Mouse (Mus musculus) liver, embryonic 13.5 days (tissue): ENCODE results near the gene Tgif1. TPM values are rescaled to one million over a fixed set of nuclear protein-coding genes. Genes with fewer than 3 reads are reported as not detected.

ENCODE experiments used
- ATAC-seq: fragments of 200-750 bp; cut with Nextera tagmentation; 2 replicates; pipeline ENCODE4 v1.8.0; 2017; ENCODE audit warnings: low read depth, mild to moderate bottlenecking, moderate number of reproducible peaks, moderate library complexity
- DNase-seq: peaks from one replicate; pipeline ENCODE4 v3.0.0; 2022
- H3K27ac ChIP-seq: fragments of 300-500 bp; sonication (generic); 2 replicates; pipeline ENCODE4 v1.5.1; 2015; ENCODE audit warnings: moderate library complexity, mild to moderate bottlenecking, inconsistent platforms
- H3K27me3 ChIP-seq: fragments of 300-500 bp; sonication (generic); 2 replicates; pipeline ENCODE4 v1.6.1; 2015; ENCODE audit warnings: mild to moderate bottlenecking, inconsistent platforms
- H3K36me3 ChIP-seq: fragments of 300-500 bp; sonication (generic); 2 replicates; pipeline ENCODE4 v1.6.1; 2015; ENCODE audit warnings: mild to moderate bottlenecking, inconsistent platforms
- H3K4me1 ChIP-seq: fragments of 300-500 bp; sonication (generic); replicated peaks from 2 replicates; pipeline ENCODE4 v1.6.1; 2015; ENCODE audit warnings: inconsistent platforms
- H3K4me2 ChIP-seq: fragments of 300-500 bp; sonication (generic); 2 replicates; pipeline ENCODE4 v1.6.1; 2015; ENCODE audit warnings: inconsistent platforms, mild to moderate bottlenecking, moderate library complexity
- H3K4me3 ChIP-seq: fragments of 300-500 bp; sonication (generic); replicated peaks from 2 replicates; pipeline ENCODE4 v1.5.1; 2015; ENCODE audit warnings: mild to moderate bottlenecking, inconsistent platforms
- H3K9ac ChIP-seq: fragments of 300-500 bp; sonication (generic); 2 replicates; pipeline ENCODE4 v1.6.1; 2015; ENCODE audit warnings: mild to moderate bottlenecking, inconsistent platforms
- H3K9me3 ChIP-seq: fragments of 300-500 bp; sonication (generic); replicated peaks from 2 replicates; pipeline ENCODE4 v1.6.1; 2016; ENCODE audit warnings: inconsistent platforms
- WGBS: fragments of 180-500 bp; shearing (Covaris S2); methylation state at CpG from one replicate; pipeline ENCODE4 v1.1.7; 2015; ENCODE audit not compliant: insufficient replicate concordance; 5-methylcytosine and 5-hydroxymethylcytosine counted together
- polyA plus RNA-seq: library from polyadenylated mRNA; unstranded; fragments of >200 nt; fragmentation: Nextera tagmentation; extraction: Ambion mirVana; gene quantifications from 2 replicates; pipeline ENCODE4 v1.2.1, GENCODE M21; 2015

The Tgif1 gene
- 8.9 and 10.1 TPM in 2 replicates for polyA plus RNA-seq

GRCm38 (mm10) chr17:70853436-70853905, at the start of gene Tgif1:
Tgif1 (minus strand) TSS chr17:70853546.
- WGBS = under 1% methylated on average over 29 of the region's 29 CpGs
- H3K4me2 ChIP-seq = peak within 1 kb of the TSS; percentile 83
- H3K36me3 ChIP-seq = no peaks in the 10 kb centered on the region
- peaks cover 20% of the 10 kb centered on the region for H3K4me1 ChIP-seq
- DNase-seq (no peak), ATAC-seq (no peak)
- H3K9ac ChIP-seq = peak within 1 kb of the TSS; percentile 74
- no peaks in the 10 kb centered on the region for H3K9me3 ChIP-seq
- peak within 1 kb of the TSS; percentile 82 for H3K27ac ChIP-seq
- peak within 1 kb of the TSS; percentile 67 for H3K4me3 ChIP-seq
- H3K27me3 ChIP-seq = peaks cover 57% of the 10 kb centered on the region

DNA sequence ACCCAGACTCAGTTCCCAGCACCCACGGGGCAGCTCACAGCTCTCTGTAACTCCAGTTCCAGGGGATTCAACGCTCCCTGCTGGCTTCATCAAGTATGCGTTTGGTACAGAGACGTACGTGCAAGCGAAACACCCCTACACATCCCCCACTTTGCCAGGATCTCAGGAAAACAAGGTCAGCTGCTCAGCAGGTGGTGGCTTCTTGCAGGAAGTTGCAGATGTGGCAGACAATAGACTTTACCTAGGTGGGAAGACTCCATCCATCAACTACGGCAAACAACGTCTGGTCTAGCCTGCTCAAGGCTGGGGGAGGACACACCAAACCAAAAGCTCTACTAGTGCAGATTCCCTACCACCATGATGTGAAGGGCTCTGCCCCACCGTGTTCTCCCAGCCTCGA, 47.3 kb upstream of the Tgif1 start:
- Histone ChIP-seq H3K9ac (no peak overlapping the region), H3K27me3 (no peaks in the 10 kb centered on the region), H3K27ac (no peak overlapping the region), H3K9me3 (no peaks in the 10 kb centered on the region), H3K4me2 (no peak overlapping the region), H3K4me1 (no peaks in the 10 kb centered on the region), H3K36me3 (no peaks in the 10 kb centered on the region), H3K4me3 (no peak overlapping the region)
- 71% methylated on average over 10 of the region's 10 CpGs for WGBS
- ATAC-seq = no peak
- DNase-seq = no peak

DNA sequence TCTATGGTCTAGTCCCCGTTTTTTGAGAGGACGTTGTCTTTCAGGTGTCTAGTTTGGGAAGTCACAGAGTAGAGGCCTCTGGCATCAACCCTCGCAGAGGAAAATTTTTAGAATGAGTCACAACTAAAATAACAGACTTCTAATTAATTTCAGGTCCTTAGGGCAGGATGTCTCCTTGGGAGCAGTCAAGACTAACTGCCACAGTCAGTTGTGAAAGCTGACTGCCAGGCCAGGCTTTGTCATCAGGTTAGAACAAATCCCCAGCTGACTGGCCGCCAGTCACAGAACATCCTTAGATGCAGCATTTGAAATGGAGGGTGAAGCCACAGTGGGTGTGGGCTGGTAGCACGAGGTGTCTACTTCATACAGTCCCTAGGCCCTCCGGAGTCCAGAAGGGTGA, 46.3 kb upstream of the Tgif1 start:
- Histone ChIP-seq H3K4me1 (no peaks in the 10 kb centered on the region), H3K9ac (no peak overlapping the region), H3K27ac (no peak overlapping the region), H3K9me3 (no peaks in the 10 kb centered on the region), H3K36me3 (no peaks in the 10 kb centered on the region), H3K27me3 (no peaks in the 10 kb centered on the region), H3K4me2 (no peak overlapping the region), H3K4me3 (no peak overlapping the region)
- ATAC-seq (no peak), DNase-seq (no peak)
- 70% methylated on average over 6 of the region's 6 CpGs for WGBS

DNA sequence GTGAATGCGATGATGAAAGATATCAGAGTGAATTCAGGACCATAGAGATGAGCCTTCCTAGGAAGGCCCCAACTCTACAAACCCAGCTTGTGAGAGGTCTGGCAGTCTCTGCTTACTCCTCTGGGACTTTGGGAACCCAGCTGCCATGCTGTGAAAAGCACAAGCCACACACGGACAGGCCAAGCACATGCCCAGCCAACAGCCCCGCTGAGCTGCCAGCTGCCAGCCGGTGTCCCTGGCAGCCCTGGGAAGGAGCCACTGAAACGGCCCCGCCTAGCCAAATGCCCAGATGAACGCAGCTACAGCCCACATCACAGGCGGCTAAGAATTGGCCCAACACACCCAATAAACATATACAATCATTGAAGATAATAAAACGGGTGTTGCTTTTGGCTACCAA, 41.5 kb upstream of the Tgif1 start:
- no peak overlapping the region for H3K4me2 ChIP-seq
- H3K27ac ChIP-seq = no peak overlapping the region
- no peak overlapping the region for H3K4me3 ChIP-seq
- H3K27me3 ChIP-seq = no peaks in the 10 kb centered on the region
- ATAC-seq = no peak
- 70% methylated on average over 9 of the region's 9 CpGs for WGBS
- H3K36me3 ChIP-seq = no peaks in the 10 kb centered on the region
- DNase-seq = no peak
- H3K4me1 ChIP-seq = no peaks in the 10 kb centered on the region
- H3K9me3 ChIP-seq = no peaks in the 10 kb centered on the region
- H3K9ac ChIP-seq = no peak overlapping the region

DNA sequence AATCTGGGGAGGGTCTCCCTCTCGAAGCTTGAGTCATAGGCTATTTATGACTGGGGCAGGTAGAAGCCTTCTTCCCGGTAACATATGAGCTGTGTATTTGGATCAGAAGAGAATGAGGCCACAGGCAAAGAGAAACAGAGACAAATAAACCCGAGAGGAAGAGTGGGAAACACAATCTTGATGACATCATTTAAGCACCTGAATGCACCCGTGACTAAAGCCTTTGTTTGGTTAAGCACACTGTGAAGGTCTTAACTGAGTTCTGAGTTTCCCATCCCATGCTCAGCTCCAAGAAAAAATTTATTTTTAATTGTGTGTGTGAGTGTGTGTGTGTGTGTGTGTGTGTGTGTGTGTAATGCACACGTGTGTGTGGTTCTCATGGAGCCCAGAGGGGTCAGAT, 39.8 kb upstream of the Tgif1 start:
- 52% methylated on average over 5 of the region's 5 CpGs for WGBS
- H3K4me3 ChIP-seq = no peak overlapping the region
- H3K27me3 ChIP-seq = no peaks in the 10 kb centered on the region
- no peaks in the 10 kb centered on the region for H3K9me3 ChIP-seq
- no peaks in the 10 kb centered on the region for H3K4me1 ChIP-seq
- no peak overlapping the region for H3K9ac ChIP-seq
- no peak overlapping the region for H3K4me2 ChIP-seq
- H3K36me3 ChIP-seq = no peaks in the 10 kb centered on the region
- ATAC-seq = no peak
- DNase-seq = no peak
- H3K27ac ChIP-seq = no peak overlapping the region

DNA sequence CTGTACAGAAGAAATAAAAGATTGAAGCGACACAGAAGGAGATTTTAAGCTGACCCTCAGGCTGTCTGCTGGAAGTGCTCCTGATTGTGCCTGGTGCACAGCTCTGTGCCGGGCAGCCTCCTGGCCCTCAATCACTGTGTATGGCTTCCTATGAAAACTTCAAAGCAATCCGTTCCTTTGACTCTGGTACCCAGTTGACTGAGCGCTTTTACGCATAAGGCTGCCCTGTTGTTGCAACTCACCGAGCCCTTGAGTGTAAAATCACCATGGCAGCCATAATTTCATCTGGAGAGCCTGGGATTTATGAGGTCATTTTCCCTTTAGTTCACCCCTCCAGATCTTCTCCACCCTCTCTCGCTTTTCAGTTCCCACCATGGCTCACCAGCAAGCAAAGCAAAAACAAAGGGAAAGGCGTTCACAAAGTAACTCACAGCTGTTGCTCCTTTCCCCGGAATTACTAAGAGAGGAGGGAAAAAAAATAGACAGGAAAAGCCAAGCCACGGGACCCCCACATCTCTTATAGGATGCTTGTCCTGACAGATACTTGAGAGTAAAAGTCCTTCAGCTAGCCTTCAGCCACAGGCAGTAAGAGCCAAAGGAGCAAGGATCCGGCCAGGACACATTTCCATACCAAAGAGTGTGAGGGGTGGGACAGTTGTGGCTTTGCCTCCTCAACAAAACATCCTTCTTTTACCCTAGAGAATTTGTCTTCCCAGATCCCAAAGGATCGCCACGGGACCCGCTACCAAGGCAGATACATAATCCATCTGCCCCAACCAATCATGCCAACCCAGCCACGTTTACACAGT, 39.1 kb upstream of the Tgif1 start:
- Histone ChIP-seq H3K4me2 (no peak overlapping the region), H3K36me3 (no peaks in the 10 kb centered on the region), H3K27me3 (no peaks in the 10 kb centered on the region), H3K9ac (no peak overlapping the region), H3K4me1 (no peaks in the 10 kb centered on the region), H3K4me3 (no peak overlapping the region), H3K27ac (no peak overlapping the region), H3K9me3 (no peaks in the 10 kb centered on the region)
- DNase-seq (no peak), ATAC-seq (no peak)
- WGBS = 47% methylated on average over 15 of the region's 15 CpGs

- Histone ChIP-seq H3K9ac (no peak overlapping the region), H3K36me3 (no peaks in the 10 kb centered on the region), H3K9me3 (no peaks in the 10 kb centered on the region), H3K4me3 (no peak overlapping the region), H3K27ac (no peak overlapping the region), H3K4me2 (no peak overlapping the region), H3K4me1 (no peaks in the 10 kb centered on the region), H3K27me3 (no peaks in the 10 kb centered on the region)
- ATAC-seq = no peak
- WGBS = 75% methylated on average over 8 of the region's 8 CpGs
- DNase-seq = no peak
Measured at GRCm38 (mm10) chr17:70890571-70890970, 37.2 kb upstream of the Tgif1 start.

DNA sequence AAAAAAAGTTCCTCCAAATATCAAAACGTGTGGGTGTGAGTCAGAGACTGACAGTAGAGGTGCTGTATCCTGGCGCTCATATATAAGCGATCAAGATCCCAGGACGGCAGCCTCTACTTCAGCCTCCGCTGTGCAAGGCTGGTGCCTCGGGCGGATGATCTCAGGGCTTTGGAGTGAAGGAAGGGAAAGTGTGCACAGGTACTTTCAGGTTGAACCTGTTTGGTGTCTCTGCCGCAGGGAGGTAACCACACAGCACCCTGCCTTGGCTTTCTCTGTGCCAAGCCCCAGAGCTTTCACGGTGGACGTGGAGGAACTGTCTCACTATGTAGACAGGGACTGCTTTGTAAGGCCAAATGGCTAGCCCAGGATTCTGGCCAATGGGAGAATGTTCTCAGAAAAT, 35.3 kb upstream of the Tgif1 start:
- Histone ChIP-seq H3K9ac (no peak overlapping the region), H3K27ac (no peak overlapping the region), H3K27me3 (no peaks in the 10 kb centered on the region), H3K9me3 (no peaks in the 10 kb centered on the region), H3K4me1 (no peaks in the 10 kb centered on the region), H3K4me3 (no peak overlapping the region), H3K36me3 (no peaks in the 10 kb centered on the region), H3K4me2 (no peak overlapping the region)
- WGBS = 77% methylated on average over 10 of the region's 10 CpGs
- ATAC-seq (no peak), DNase-seq (no peak)

- H3K27ac ChIP-seq = no peak overlapping the region
- no peak for ATAC-seq
- 77% methylated on average over 9 of the region's 9 CpGs for WGBS
- no peaks in the 10 kb centered on the region for H3K27me3 ChIP-seq
- H3K4me2 ChIP-seq = no peak overlapping the region
- no peaks in the 10 kb centered on the region for H3K4me1 ChIP-seq
- no peaks in the 10 kb centered on the region for H3K9me3 ChIP-seq
- H3K9ac ChIP-seq = no peak overlapping the region
- DNase-seq = no peak
- no peak overlapping the region for H3K4me3 ChIP-seq
- no peaks in the 10 kb centered on the region for H3K36me3 ChIP-seq
Measured at GRCm38 (mm10) chr17:70887848-70888247, 34.5 kb upstream of the Tgif1 start.

GRCm38 (mm10) chr17:70886641-70887391, 33.5 kb upstream of the Tgif1 start:
- WGBS = 71% methylated on average over 16 of the region's 16 CpGs

GRCm38 (mm10) chr17:70885868-70886267, 32.5 kb upstream of the Tgif1 start:
- Histone ChIP-seq H3K9me3 (no peaks in the 10 kb centered on the region), H3K27ac (no peak overlapping the region), H3K4me2 (no peak overlapping the region), H3K27me3 (no peaks in the 10 kb centered on the region), H3K4me1 (no peaks in the 10 kb centered on the region), H3K36me3 (no peaks in the 10 kb centered on the region), H3K4me3 (no peak overlapping the region), H3K9ac (no peak overlapping the region)
- WGBS = 70% methylated on average over 5 of the region's 5 CpGs
- no peak for DNase-seq
- ATAC-seq = no peak

More at GRCm38 (mm10) chr17:70886641-70887391, 33.5 kb upstream of the Tgif1 start:
- no peaks in the 10 kb centered on the region for H3K36me3 ChIP-seq
- no peak overlapping the region for H3K4me2 ChIP-seq
- no peak overlapping the region for H3K4me3 ChIP-seq
- no peaks in the 10 kb centered on the region for H3K27me3 ChIP-seq
- H3K27ac ChIP-seq = no peak overlapping the region
- no peak overlapping the region for H3K9ac ChIP-seq
- no peaks in the 10 kb centered on the region for H3K9me3 ChIP-seq
- H3K4me1 ChIP-seq = no peaks in the 10 kb centered on the region
- DNase-seq (no peak), ATAC-seq (no peak)
